Mouse (Mus musculus) spleen, adult 2 months (tissue): ENCODE data around the gene Nipa1. TPM values are rescaled to one million over a fixed set of nuclear protein-coding genes. Genes with fewer than 3 reads are reported as not detected.

ENCODE experiments used
- DNase-seq, 2 experiments: peaks; one replicate each; pipeline versions ENCODE4 v3.0.0 to v3.0.0-alpha.2; 2012 to 2021; ENCODE audit warnings: low spot score in 2 of 2, low read depth in 1 of 2
- H3K27ac ChIP-seq: fragments of 200-500 bp; 2 replicates; pipeline ENCODE4 v1.5.1; 2012; ENCODE audit warnings: low read length, inconsistent platforms; ENCODE audit not compliant: insufficient read depth
- H3K27me3 ChIP-seq: fragments of 200-500 bp; 2 replicates; pipeline ENCODE4 v1.6.1; 2012; ENCODE audit warnings: mild to moderate bottlenecking, moderate library complexity, low read length, inconsistent platforms; ENCODE audit not compliant: control insufficient read depth, insufficient read depth
- H3K36me3 ChIP-seq: fragments of 200-500 bp; 2 replicates; pipeline ENCODE4 v1.6.1; 2012; ENCODE audit warnings: mild to moderate bottlenecking, low read length, inconsistent platforms; ENCODE audit not compliant: control insufficient read depth, insufficient read depth
- H3K4me1 ChIP-seq: fragments of 200-500 bp; 2 replicates; pipeline ENCODE4 v1.6.1; 2011; ENCODE audit warnings: inconsistent platforms; ENCODE audit not compliant: control insufficient read depth, insufficient read depth, insufficient read length
- H3K4me3 ChIP-seq: fragments of 200-500 bp; 2 replicates; pipeline ENCODE4 v1.5.1; 2011; ENCODE audit warnings: mild to moderate bottlenecking, inconsistent platforms; ENCODE audit not compliant: insufficient read depth, insufficient read length; ENCODE audit errors: extremely low read depth
- CTCF ChIP-seq: fragments of 200-500 bp; IDR thresholded peaks from 2 replicates; pipeline ENCODE4 v1.5.1; 2011; ENCODE audit warnings: mild to moderate bottlenecking, inconsistent platforms; ENCODE audit not compliant: insufficient read depth, insufficient read length, insufficient replicate concordance; ENCODE audit errors: extremely low read depth
- POLR2A ChIP-seq: fragments of 200-500 bp; IDR thresholded peaks from 2 replicates; pipeline ENCODE4 v1.6.1; 2011; ENCODE audit warnings: low read depth, low read length, inconsistent platforms
- WGBS: fragments of 180-500 bp; shearing (Covaris S2); methylation state at CpG from one replicate; pipeline ENCODE4 v1.1.7; 2018; 5-methylcytosine and 5-hydroxymethylcytosine counted together
- polyA plus RNA-seq: library from polyadenylated mRNA; depleted of rRNA; stranded (reverse); fragments of >200 nt; gene quantifications from 2 replicates; pipeline ENCODE4 v1.2.3, GENCODE M21; 2012; rRNA removed

The Nipa1 gene
- polyA plus RNA-seq: 2.1 and 2.3 TPM in 2 replicates

DNA sequence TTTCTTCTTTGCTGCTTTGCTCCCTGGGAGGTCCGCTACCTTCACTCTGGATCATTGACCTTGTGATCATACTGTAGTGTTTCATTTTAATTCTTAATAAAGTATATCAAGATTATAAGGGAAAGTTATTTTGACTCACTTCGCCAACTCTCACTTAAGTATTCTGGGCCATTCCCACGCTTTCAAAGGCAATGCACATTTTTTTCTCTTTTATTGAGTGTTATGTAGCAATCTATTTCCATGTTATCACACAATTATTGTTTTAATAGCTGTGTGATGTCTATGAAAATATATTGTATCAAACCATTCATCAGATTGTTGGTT lies at the start of gene Nipa1:
Gene Nipa1, minus strand, starts transcription at position 25 of the 324 bp plus-strand sequence.
- Histone ChIP-seq H3K4me3 (peak within 1 kb of the TSS; percentile 71), H3K4me1 (peaks cover 2% of the 10 kb centered on the region; the same call in 1 of the 2 replicates), H3K36me3 (no peaks in the 10 kb centered on the region), H3K27me3 (peaks cover 8% of the 10 kb centered on the region), H3K27ac (peak within 1 kb of the TSS; percentile 41; the same call in 1 of the 2 replicates)
- no peak for DNase-seq
- TF ChIP-seq POLR2A (no peak), CTCF (no peak)
- 48% methylated on average over 3 of the region's 3 CpGs for WGBS

DNA sequence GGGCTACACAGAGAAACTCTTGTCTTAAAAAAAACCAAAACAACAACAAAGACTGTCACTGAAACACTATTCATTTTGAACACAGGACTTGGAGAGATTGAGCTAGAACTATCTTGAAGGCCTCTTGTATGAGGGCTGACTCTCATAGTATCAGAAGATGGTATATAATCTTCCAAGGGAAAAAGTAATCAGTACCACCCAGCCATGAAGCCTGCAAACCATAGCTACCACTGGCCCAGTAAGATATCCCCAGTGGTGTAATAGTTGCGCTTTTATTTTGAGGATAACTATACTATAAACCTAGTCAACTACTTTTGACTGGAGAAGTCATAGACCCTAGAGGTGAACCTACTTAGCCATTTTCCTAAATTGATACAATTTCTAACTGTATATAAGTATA lies 46.9 kb upstream of the Nipa1 start:
- 90% methylated on average over 1 of the region's 1 CpGs for WGBS
- DNase-seq: no peak
- Histone ChIP-seq H3K4me3 (no peak overlapping the region), H3K4me1 (no peaks in the 10 kb centered on the region), H3K36me3 (peaks cover 3% of the 10 kb centered on the region; the same call in 1 of the 2 replicates), H3K27ac (no peak overlapping the region), H3K27me3 (no peaks in the 10 kb centered on the region)
- no peak for TF ChIP-seq CTCF
- no peak for TF ChIP-seq POLR2A

DNA sequence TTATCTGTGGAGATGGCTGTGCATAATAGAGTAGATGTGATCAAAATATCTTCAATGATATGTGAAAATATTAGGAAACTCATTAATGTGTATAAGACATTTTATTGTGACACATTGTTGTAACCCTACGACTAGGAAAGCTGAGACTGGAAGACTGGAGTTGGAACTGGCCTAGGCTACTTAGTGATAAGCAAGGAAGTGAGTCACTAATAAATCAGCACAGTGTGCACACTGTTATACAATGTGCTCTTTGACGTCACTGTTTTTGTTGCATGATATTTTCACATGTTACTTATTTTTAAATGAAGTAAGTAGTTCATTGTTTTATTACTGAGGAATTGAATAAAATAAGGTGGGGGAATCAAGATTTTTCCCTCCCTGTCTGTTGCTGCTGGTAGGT lies 46.4 kb upstream of the Nipa1 start:
- no peak overlapping the region for H3K4me3 ChIP-seq
- TF ChIP-seq POLR2A (no peak), CTCF (no peak)
- 85% methylated on average over 2 of the region's 2 CpGs for WGBS
- H3K4me1 ChIP-seq: no peaks in the 10 kb centered on the region
- H3K27ac ChIP-seq: no peak overlapping the region
- H3K36me3 ChIP-seq: peaks cover 3% of the 10 kb centered on the region; the same call in 1 of the 2 replicates
- H3K27me3 ChIP-seq: no peaks in the 10 kb centered on the region
- no peak for DNase-seq

DNA sequence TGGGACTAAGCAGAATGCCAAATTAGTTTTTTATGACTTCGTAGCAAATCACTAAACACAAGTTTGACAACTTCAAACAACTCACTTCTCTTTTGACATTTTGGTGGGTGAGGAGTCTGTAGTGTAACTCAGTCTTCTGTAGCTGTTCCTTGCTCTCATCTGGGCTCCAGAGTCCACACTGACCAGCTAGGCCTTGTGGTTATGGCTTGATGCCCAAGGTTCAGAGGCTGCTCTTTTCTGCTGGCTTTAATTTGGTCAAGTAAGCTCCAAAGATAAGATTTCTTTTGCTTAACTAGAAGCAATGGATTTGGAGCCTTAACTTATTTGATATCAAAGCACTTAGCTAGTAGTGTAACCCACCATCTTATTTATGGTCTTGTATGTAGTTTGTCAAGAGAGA lies 45.1 kb upstream of the Nipa1 start:
- H3K4me1 ChIP-seq: no peaks in the 10 kb centered on the region
- no peak overlapping the region for H3K4me3 ChIP-seq
- DNase-seq: no peak
- H3K36me3 ChIP-seq: peaks cover 2% of the 10 kb centered on the region; the same call in 1 of the 2 replicates
- 95% methylated on average over 1 of the region's 1 CpGs for WGBS
- no peak overlapping the region for H3K27ac ChIP-seq
- TF ChIP-seq POLR2A (no peak), CTCF (no peak)
- no peaks in the 10 kb centered on the region for H3K27me3 ChIP-seq

DNA sequence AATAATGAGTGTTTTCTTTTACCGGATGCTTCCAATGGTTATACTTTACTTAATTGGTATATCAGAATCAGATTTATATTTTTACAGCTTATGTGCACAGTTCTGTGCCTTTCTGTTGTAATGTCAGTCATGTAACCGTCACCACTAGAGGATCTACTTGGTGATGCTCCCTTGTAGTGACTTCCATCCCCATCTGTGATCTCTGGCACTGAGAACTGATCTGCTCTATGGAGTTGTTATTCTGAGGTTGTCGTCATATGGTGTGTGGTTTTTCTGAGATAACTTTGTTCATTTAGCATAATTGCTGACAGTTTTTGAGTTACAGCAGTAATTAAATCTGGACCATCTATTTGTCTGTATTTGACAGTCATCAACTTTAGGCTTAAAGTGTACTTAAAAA lies 35.6 kb upstream of the Nipa1 start:
- WGBS: 89% methylated on average over 3 of the region's 3 CpGs
- H3K4me1 ChIP-seq: no peaks in the 10 kb centered on the region; the same call in none of the 2 replicates
- TF ChIP-seq POLR2A (no peak), CTCF (no peak)
- no peak overlapping the region for H3K4me3 ChIP-seq
- no peak for DNase-seq
- no peaks in the 10 kb centered on the region for H3K27me3 ChIP-seq
- H3K36me3 ChIP-seq: peaks cover 9% of the 10 kb centered on the region
- no peak overlapping the region for H3K27ac ChIP-seq

DNA sequence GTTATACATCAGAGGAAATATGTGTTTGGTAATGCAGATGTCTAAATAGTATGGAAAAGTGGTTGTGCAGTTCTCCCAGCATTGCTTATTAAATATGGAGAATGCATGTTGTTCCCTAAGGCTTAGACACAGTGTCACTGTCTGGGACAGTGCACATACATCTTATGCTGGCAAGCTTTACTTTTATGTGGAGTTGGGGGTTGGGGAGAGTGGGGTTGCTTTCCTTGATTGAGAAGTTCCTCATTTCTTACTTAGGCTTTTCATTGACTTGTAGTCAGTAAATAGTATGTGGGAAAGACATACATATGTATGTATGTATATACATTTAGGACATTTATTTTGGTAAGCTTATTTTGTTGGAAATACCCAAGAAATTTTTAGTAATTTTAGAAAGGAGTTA lies 33.2 kb upstream of the Nipa1 start:
- Histone ChIP-seq H3K4me1 (no peaks in the 10 kb centered on the region; the same call in none of the 2 replicates), H3K27me3 (no peaks in the 10 kb centered on the region), H3K4me3 (no peak overlapping the region), H3K27ac (no peak overlapping the region), H3K36me3 (peaks cover 9% of the 10 kb centered on the region)
- TF ChIP-seq POLR2A (no peak), CTCF (no peak)
- no peak for DNase-seq

DNA sequence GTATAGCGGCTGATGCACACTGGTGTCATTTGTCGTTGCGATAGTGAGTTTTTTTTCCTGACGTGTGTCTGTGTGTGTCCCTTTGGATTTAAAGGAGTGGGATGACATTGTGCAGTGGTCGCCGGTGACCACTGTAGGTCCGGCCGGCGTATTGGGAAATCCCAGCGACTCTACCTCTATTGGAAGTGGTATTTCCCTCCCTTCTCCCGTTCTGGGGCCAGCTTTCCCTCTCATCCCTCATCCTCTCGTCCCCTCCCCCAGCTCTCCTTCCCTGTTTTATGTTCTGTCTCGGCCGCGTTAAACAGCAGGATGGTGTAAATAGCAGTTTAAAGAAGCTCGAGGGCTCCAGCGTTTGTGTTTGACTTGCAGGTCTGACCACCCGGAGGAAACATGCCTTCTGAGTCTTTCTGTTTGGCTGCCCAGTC lies 30.7 kb upstream of the Nipa1 start:
- Histone ChIP-seq H3K27me3 (no peaks in the 10 kb centered on the region), H3K4me3 (peak overlapping the region; percentile 66), H3K27ac (peak overlapping the region; percentile 68), H3K4me1 (no peaks in the 10 kb centered on the region; the same call in 1 of the 2 replicates), H3K36me3 (peaks cover 1% of the 10 kb centered on the region)
- no peak for TF ChIP-seq POLR2A
- no peak for TF ChIP-seq CTCF
- DNase-seq: no peak
- under 1% methylated on average over 18 of the region's 18 CpGs for WGBS
